Mouse (Mus musculus) kidney, postnatal 0 days (tissue): Measurements from ENCODE around the gene Zfp280b. TPM values are rescaled to one million over a fixed set of nuclear protein-coding genes. Genes with fewer than 3 reads are reported as not detected.

Experiments used
- ATAC-seq: fragments of 200-750 bp; cut with Nextera tagmentation; replicated peaks from 2 replicates; pipeline ENCODE4 v1.8.0; 2017; ENCODE audit warnings: low read depth, moderate number of reproducible peaks, moderate TSS enrichment, moderate library complexity; ENCODE audit not compliant: low FRiP score
- DNase-seq: peaks from one replicate; pipeline ENCODE4 v3.0.0-alpha.2; 2016; ENCODE audit warnings: low spot score
- H3K27ac ChIP-seq: fragments of 300-500 bp; sonication (generic); 2 replicates; pipeline ENCODE4 v1.5.1; 2014; ENCODE audit warnings: mild to moderate bottlenecking
- H3K27me3 ChIP-seq: fragments of 300-500 bp; sonication (generic); 2 replicates; pipeline ENCODE4 v1.6.1; 2014; ENCODE audit warnings: low read length, mixed read lengths; ENCODE audit not compliant: insufficient read depth
- H3K36me3 ChIP-seq: fragments of 300-500 bp; sonication (generic); 2 replicates; pipeline ENCODE4 v1.6.1; 2014; ENCODE audit warnings: low read length, mixed read lengths; ENCODE audit not compliant: insufficient read depth
- H3K4me1 ChIP-seq: fragments of 300-500 bp; sonication (generic); replicated peaks from 2 replicates; pipeline ENCODE4 v1.6.1; 2014; ENCODE audit warnings: antibody characterized with exemption, low read length, mixed read lengths; ENCODE audit not compliant: insufficient read depth
- H3K4me2 ChIP-seq: fragments of 300-500 bp; sonication (generic); 2 replicates; pipeline ENCODE4 v1.6.1; 2014; ENCODE audit warnings: mild to moderate bottlenecking, low read length, moderate library complexity, mixed read lengths
- H3K4me3 ChIP-seq: fragments of 300-500 bp; sonication (generic); replicated peaks from 2 replicates; pipeline ENCODE4 v1.5.1; 2014; ENCODE audit warnings: low read depth, low read length
- H3K9ac ChIP-seq: fragments of 300-500 bp; sonication (generic); 2 replicates; pipeline ENCODE4 v1.6.1; 2014; ENCODE audit warnings: low read depth, low read length
- H3K9me3 ChIP-seq: fragments of 300-500 bp; sonication (generic); replicated peaks from 2 replicates; pipeline ENCODE4 v1.6.1; 2016; ENCODE audit warnings: low read length, inconsistent platforms, mixed read lengths
- CTCF ChIP-seq: IDR thresholded peaks from 2 replicates; pipeline ENCODE4 v1.5.1; 2016; ENCODE audit warnings: antibody characterized with exemption, low read depth, mild to moderate bottlenecking, moderate library complexity
- WGBS: fragments of 180-500 bp; shearing (Covaris S2); extraction: QIAGEN DNeasy Blood & Tissue Kit; methylation state at CpG from one replicate; pipeline ENCODE4 v1.1.7; 2014; 5-methylcytosine and 5-hydroxymethylcytosine counted together
- polyA plus RNA-seq: library from polyadenylated mRNA; unstranded; fragments of >200 nt; fragmentation: Nextera tagmentation; extraction: Ambion mirVana; gene quantifications from 2 replicates; pipeline ENCODE4 v1.2.1, GENCODE M21; 2015

Zfp280b gene
- polyA plus RNA-seq, 1 experiment from 2014 or later, result 12.4 TPM

- H3K4me1 ChIP-seq, result no peaks in the 10 kb centered on the region
- H3K4me3 ChIP-seq, result no peak overlapping the region
- 23% methylated on average over 7 of the region's 7 CpGs for WGBS
- H3K4me2 ChIP-seq, result no peak overlapping the region
- H3K9ac ChIP-seq, result no peak overlapping the region
- H3K27ac ChIP-seq, result no peak overlapping the region
- TF ChIP-seq CTCF, result no peak
- no peaks in the 10 kb centered on the region for H3K27me3 ChIP-seq
- H3K36me3 ChIP-seq, result no peaks in the 10 kb centered on the region
- no peaks in the 10 kb centered on the region for H3K9me3 ChIP-seq
- ATAC-seq, result no peak
- DNase-seq, result no peak
These were observed 31.3 kb upstream of the Zfp280b start for GRCm38 (mm10) chr10:76001160-76001559.

GRCm38 (mm10) chr10:76002101-76002521 is 30.3 kb upstream of the Zfp280b start:
- no peak overlapping the region for H3K4me2 ChIP-seq
- DNase-seq, result no peak
- no peak overlapping the region for H3K9ac ChIP-seq
- no peaks in the 10 kb centered on the region for H3K27me3 ChIP-seq
- no peaks in the 10 kb centered on the region for H3K4me1 ChIP-seq
- H3K9me3 ChIP-seq, result no peaks in the 10 kb centered on the region
- no peaks in the 10 kb centered on the region for H3K36me3 ChIP-seq
- no peak for TF ChIP-seq CTCF
- no peak overlapping the region for H3K27ac ChIP-seq
- no peak for ATAC-seq
- WGBS, result 8% methylated on average over 3 of the region's 3 CpGs
- no peak overlapping the region for H3K4me3 ChIP-seq

- 55% methylated on average over 2 of the region's 2 CpGs for WGBS
These were observed 29.8 kb upstream of the Zfp280b start for GRCm38 (mm10) chr10:76002615-76003014.

GRCm38 (mm10) chr10:76003221-76003620 is 29.2 kb upstream of the Zfp280b start:
- DNase-seq (no peak), ATAC-seq (no peak)
- Histone ChIP-seq H3K27ac (no peak overlapping the region), H3K9me3 (no peaks in the 10 kb centered on the region), H3K4me3 (no peak overlapping the region), H3K36me3 (no peaks in the 10 kb centered on the region), H3K9ac (no peak overlapping the region), H3K27me3 (no peaks in the 10 kb centered on the region), H3K4me2 (no peak overlapping the region), H3K4me1 (no peaks in the 10 kb centered on the region)
- 95% methylated on average over 2 of the region's 2 CpGs for WGBS
- no peak for TF ChIP-seq CTCF

More at GRCm38 (mm10) chr10:76002615-76003014, 29.8 kb upstream of the Zfp280b start:
- DNase-seq (no peak), ATAC-seq (no peak)
- no peak for TF ChIP-seq CTCF
- Histone ChIP-seq H3K9ac (no peak overlapping the region), H3K27me3 (no peaks in the 10 kb centered on the region), H3K36me3 (no peaks in the 10 kb centered on the region), H3K4me2 (no peak overlapping the region), H3K4me3 (no peak overlapping the region), H3K27ac (no peak overlapping the region), H3K4me1 (no peaks in the 10 kb centered on the region), H3K9me3 (no peaks in the 10 kb centered on the region)

GRCm38 (mm10) chr10:76006385-76006784 is 26.1 kb upstream of the Zfp280b start:
- Histone ChIP-seq H3K9me3 (no peaks in the 10 kb centered on the region), H3K27me3 (no peaks in the 10 kb centered on the region), H3K36me3 (no peaks in the 10 kb centered on the region), H3K9ac (no peak overlapping the region), H3K4me3 (no peak overlapping the region), H3K4me1 (no peaks in the 10 kb centered on the region), H3K4me2 (no peak overlapping the region), H3K27ac (no peak overlapping the region)
- WGBS, result 85% methylated on average over 6 of the region's 6 CpGs
- DNase-seq (no peak), ATAC-seq (no peak)
- TF ChIP-seq CTCF, result no peak

GRCm38 (mm10) chr10:76009812-76010211 is 22.6 kb upstream of the Zfp280b start:
- no peaks in the 10 kb centered on the region for H3K27me3 ChIP-seq
- TF ChIP-seq CTCF, result no peak
- WGBS, result 73% methylated on average over 3 of the region's 3 CpGs
- no peaks in the 10 kb centered on the region for H3K9me3 ChIP-seq
- no peak overlapping the region for H3K4me2 ChIP-seq
- no peak overlapping the region for H3K4me3 ChIP-seq
- H3K27ac ChIP-seq, result no peak overlapping the region
- no peak for ATAC-seq
- DNase-seq, result no peak
- no peaks in the 10 kb centered on the region for H3K4me1 ChIP-seq
- no peak overlapping the region for H3K9ac ChIP-seq
- no peaks in the 10 kb centered on the region for H3K36me3 ChIP-seq

- 72% methylated on average over 6 of the region's 6 CpGs for WGBS
- Histone ChIP-seq H3K27me3 (no peaks in the 10 kb centered on the region), H3K27ac (no peak overlapping the region), H3K9ac (no peak overlapping the region), H3K4me2 (no peak overlapping the region), H3K36me3 (no peaks in the 10 kb centered on the region), H3K4me1 (no peaks in the 10 kb centered on the region), H3K9me3 (no peaks in the 10 kb centered on the region), H3K4me3 (no peak overlapping the region)
- TF ChIP-seq CTCF, result no peak
- DNase-seq (no peak), ATAC-seq (no peak)
These were observed 19.5 kb upstream of the Zfp280b start for GRCm38 (mm10) chr10:76012922-76013321.
